Mouse (Mus musculus) heart, embryonic 11.5 days (tissue): Measurements from ENCODE around the gene Kif21b. TPM values are rescaled to one million over a fixed set of nuclear protein-coding genes. Genes with fewer than 3 reads are reported as not detected.

ENCODE experiments used
- ATAC-seq: fragments of 200-750 bp; cut with Nextera tagmentation; replicated peaks from 2 replicates; pipeline ENCODE4 v1.8.0; 2017; ENCODE audit warnings: moderate library complexity; ENCODE audit not compliant: insufficient number of reproducible peaks, low FRiP score, low TSS enrichment
- H3K27ac ChIP-seq: fragments of 300-500 bp; sonication (generic); 2 replicates; pipeline ENCODE4 v1.5.1; 2014; ENCODE audit warnings: mild to moderate bottlenecking, low read depth, low read length
- H3K27me3 ChIP-seq: fragments of 300-500 bp; sonication (generic); 2 replicates; pipeline ENCODE4 v1.6.1; 2014; ENCODE audit warnings: mild to moderate bottlenecking, low read length, mixed read lengths; ENCODE audit not compliant: control insufficient read depth, insufficient read depth
- H3K36me3 ChIP-seq: fragments of 300-500 bp; sonication (generic); 2 replicates; pipeline ENCODE4 v1.6.1; 2014; ENCODE audit warnings: mild to moderate bottlenecking, low read length, moderate library complexity, mixed read lengths; ENCODE audit not compliant: control insufficient read depth, insufficient read depth
- H3K4me1 ChIP-seq: fragments of 300-500 bp; sonication (generic); 2 replicates; pipeline ENCODE4 v1.6.1; 2014; ENCODE audit warnings: low read length; ENCODE audit not compliant: control insufficient read depth, insufficient read depth
- H3K4me2 ChIP-seq: fragments of 300-500 bp; sonication (generic); 2 replicates; pipeline ENCODE4 v1.6.1; 2014; ENCODE audit warnings: mild to moderate bottlenecking, moderate library complexity
- H3K4me3 ChIP-seq: fragments of 300-500 bp; sonication (generic); 2 replicates; pipeline ENCODE4 v1.5.1; 2014; ENCODE audit warnings: low read depth, low read length
- H3K9ac ChIP-seq: fragments of 300-500 bp; sonication (generic); 2 replicates; pipeline ENCODE4 v1.6.1; 2014; ENCODE audit warnings: mild to moderate bottlenecking, low read depth, low read length, moderate library complexity
- H3K9me3 ChIP-seq: fragments of 300-500 bp; sonication (generic); replicated peaks from 2 replicates; pipeline ENCODE4 v1.6.1; 2016; ENCODE audit warnings: low read length; ENCODE audit not compliant: control insufficient read depth
- WGBS: fragments of 180-500 bp; shearing (Covaris S2); extraction: QIAGEN DNeasy Blood & Tissue Kit; methylation state at CpG from one replicate; pipeline ENCODE4 v1.1.7; 2014; ENCODE audit not compliant: insufficient replicate concordance; 5-methylcytosine and 5-hydroxymethylcytosine counted together
- polyA plus RNA-seq: library from polyadenylated mRNA; unstranded; fragments of >200 nt; fragmentation: Nextera tagmentation; extraction: Ambion mirVana; gene quantifications from 2 replicates; pipeline ENCODE4 v1.2.1, GENCODE M21; 2014

The Kif21b gene
- polyA plus RNA-seq, 1 experiment from 2014 or later: 3.9 TPM

- H3K9ac ChIP-seq: no peak overlapping the region
- H3K4me3 ChIP-seq: no peak overlapping the region
- peaks cover 3% of the 10 kb centered on the region; the same call in 1 of the 2 replicates for H3K36me3 ChIP-seq
- no peak overlapping the region for H3K4me2 ChIP-seq
- H3K4me1 ChIP-seq: no peaks in the 10 kb centered on the region
- H3K9me3 ChIP-seq: no peaks in the 10 kb centered on the region
- no peaks in the 10 kb centered on the region for H3K27me3 ChIP-seq
- WGBS: 90% methylated on average over 4 of the region's 4 CpGs
- no peak overlapping the region for H3K27ac ChIP-seq
- ATAC-seq: no peak
Measured at GRCm38 (mm10) chr1:136156951-136157350, 25.8 kb downstream of the Kif21b start.

DNA sequence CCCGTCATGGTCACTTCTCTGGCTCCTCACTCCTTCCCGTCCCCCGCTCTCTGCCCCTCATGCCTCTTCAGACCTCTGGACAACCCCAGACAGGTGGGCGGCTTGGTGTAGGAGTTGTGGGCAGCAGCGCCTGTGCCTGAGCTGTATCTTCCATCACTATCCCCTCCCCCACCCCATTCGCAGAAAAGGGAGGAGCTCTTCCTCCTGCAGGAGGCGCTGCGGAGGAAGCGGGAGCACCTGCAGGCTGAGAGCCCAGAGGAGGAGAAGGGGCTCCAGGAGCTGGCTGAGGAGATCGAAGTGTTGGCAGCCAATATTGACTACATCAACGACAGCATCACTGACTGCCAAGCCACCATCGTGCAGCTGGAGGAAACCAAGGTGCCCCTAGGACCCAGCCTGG, 28.6 kb downstream of the Kif21b start:
- 45% methylated on average over 12 of the region's 12 CpGs for WGBS
- Histone ChIP-seq H3K4me2 (peak overlapping the region; percentile 37), H3K36me3 (0 out of 2 replicates have a peak, but pooled peaks cover 2% of the 10 kb centered on the region)

DNA sequence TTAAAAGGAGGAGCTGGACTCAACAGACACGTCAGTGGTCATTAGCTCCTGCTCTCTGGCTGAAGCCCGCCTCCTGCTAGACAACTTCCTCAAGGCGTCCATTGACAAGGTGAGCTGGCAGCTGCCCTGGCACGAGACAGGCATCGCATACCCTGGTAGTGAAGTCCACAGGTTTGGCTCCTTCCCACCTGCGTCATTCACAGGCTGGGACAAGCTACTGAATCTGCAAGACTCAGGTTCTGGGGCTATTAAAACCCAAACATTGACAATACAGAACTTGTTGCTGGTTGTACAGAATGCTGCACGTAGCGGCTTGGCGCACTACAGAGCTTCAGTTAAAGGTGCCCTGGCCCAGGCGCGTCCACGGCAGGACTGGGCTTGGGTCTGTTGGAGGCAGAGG, 29.1 kb downstream of the Kif21b start:
- no peaks in the 10 kb centered on the region for H3K27me3 ChIP-seq
- H3K4me3 ChIP-seq: no peak overlapping the region
- H3K4me2 ChIP-seq: no peak overlapping the region
- H3K27ac ChIP-seq: no peak overlapping the region
- 0 out of 2 replicates have a peak, but pooled peaks cover 2% of the 10 kb centered on the region for H3K36me3 ChIP-seq
- WGBS: 85% methylated on average over 12 of the region's 12 CpGs
- ATAC-seq: no peak
- H3K9me3 ChIP-seq: no peaks in the 10 kb centered on the region
- no peak overlapping the region for H3K9ac ChIP-seq
- H3K4me1 ChIP-seq: no peaks in the 10 kb centered on the region

More for the DNA sequence above, 28.6 kb downstream of the Kif21b start:
- Histone ChIP-seq H3K27me3 (no peaks in the 10 kb centered on the region), H3K4me3 (0 out of 2 replicates have a peak overlapping the region, but pooled peaks have one; percentile 8), H3K4me1 (no peaks in the 10 kb centered on the region), H3K9ac (no peak overlapping the region), H3K27ac (no peak overlapping the region), H3K9me3 (no peaks in the 10 kb centered on the region)
- ATAC-seq: no peak

GRCm38 (mm10) chr1:136160930-136161329, 29.7 kb downstream of the Kif21b start:
- H3K4me3 ChIP-seq: no peak overlapping the region
- H3K4me2 ChIP-seq: no peak overlapping the region
- no peak overlapping the region for H3K9ac ChIP-seq
- no peak overlapping the region for H3K27ac ChIP-seq
- H3K27me3 ChIP-seq: no peaks in the 10 kb centered on the region
- 0 out of 2 replicates have a peak, but pooled peaks cover 2% of the 10 kb centered on the region for H3K36me3 ChIP-seq
- no peaks in the 10 kb centered on the region for H3K9me3 ChIP-seq
- no peak for ATAC-seq
- 81% methylated on average over 6 of the region's 6 CpGs for WGBS
- no peaks in the 10 kb centered on the region for H3K4me1 ChIP-seq

DNA sequence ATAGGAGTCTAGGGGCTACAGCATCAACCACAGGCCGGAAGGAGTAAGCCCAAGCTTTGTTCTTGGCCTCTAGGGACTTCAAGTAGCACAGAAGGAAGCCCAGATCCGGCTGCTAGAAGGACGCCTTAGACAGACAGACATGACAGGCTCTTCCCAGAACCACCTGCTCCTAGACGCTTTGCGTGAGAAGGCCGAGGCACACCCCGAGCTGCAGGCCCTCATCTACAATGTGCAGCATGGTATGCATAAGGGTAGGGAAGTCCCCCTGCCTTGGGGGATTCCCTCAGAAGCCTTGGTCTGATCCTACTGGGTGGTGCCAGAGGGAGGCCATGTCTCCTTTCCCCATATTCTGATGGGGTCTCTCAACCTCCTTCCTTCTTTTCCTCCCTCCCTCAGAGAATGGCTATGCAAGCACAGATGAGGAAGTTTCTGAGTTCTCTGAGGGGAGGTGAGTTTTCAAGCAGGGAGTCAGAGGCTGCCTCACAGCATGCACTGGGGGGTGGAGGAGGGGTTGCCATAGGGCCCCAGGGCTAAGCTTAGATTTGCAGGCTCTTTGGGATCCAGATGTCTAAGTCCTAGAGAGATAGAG, 30.2 kb downstream of the Kif21b start:
- no peak overlapping the region for H3K9ac ChIP-seq
- no peaks in the 10 kb centered on the region for H3K9me3 ChIP-seq
- no peaks in the 10 kb centered on the region for H3K4me1 ChIP-seq
- H3K4me2 ChIP-seq: no peak overlapping the region
- H3K27me3 ChIP-seq: no peaks in the 10 kb centered on the region
- WGBS: 88% methylated on average over 7 of the region's 7 CpGs
- no peak for ATAC-seq
- H3K4me3 ChIP-seq: no peak overlapping the region
- no peak overlapping the region for H3K27ac ChIP-seq
- H3K36me3 ChIP-seq: 0 out of 2 replicates have a peak, but pooled peaks cover 2% of the 10 kb centered on the region

DNA sequence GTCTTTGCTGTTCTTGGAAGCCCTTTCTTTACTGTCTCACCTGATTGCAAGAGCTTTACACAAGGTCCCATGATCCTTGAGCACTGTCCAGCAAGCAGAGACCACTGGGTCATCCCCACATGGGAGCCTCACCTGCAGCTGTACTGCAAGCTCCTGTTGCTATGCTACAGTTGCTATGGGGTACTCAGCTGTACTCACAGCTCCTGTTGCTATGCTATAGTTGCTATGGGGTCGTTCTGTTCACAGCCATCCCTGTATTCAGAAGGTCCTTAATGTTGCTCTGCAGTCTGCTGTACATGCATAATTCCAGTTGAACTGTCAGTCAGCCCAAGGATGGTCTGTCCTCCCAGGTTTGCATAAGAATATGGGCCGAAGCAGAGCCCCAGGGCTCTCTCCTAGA, 34.2 kb downstream of the Kif21b start:
- Histone ChIP-seq H3K4me3 (no peak overlapping the region), H3K36me3 (0 out of 2 replicates have a peak, but pooled peaks cover 2% of the 10 kb centered on the region)
- 75% methylated on average over 2 of the region's 2 CpGs for WGBS

DNA sequence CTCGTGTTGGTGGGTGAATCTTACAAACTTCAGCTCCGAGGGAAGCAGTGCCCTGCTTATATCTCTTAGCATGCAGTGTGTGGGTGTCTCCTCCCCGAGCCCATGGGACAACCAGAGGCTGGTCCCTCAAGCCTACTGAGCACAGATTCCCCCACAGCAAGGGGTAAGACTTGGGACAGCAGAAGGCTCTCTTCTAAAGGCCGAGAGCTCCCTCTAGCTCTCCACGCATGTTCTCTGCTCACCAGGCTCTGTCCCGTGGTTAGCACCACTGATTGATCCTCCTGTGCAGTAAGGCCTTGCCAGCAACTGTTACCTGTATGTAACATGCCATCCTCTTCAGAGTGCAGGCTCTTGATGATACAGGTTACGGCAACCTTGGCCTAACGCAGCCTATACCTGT, 36.5 kb downstream of the Kif21b start:
- no peak overlapping the region for H3K9ac ChIP-seq
- 59% methylated on average over 8 of the region's 8 CpGs for WGBS
- ATAC-seq: no peak
- no peak overlapping the region for H3K27ac ChIP-seq
- no peaks in the 10 kb centered on the region for H3K27me3 ChIP-seq
- no peaks in the 10 kb centered on the region for H3K9me3 ChIP-seq
- H3K36me3 ChIP-seq: peaks cover 2% of the 10 kb centered on the region; the same call in 1 of the 2 replicates
- no peak overlapping the region for H3K4me3 ChIP-seq
- H3K4me1 ChIP-seq: peaks cover 3% of the 10 kb centered on the region; the same call in 1 of the 2 replicates
- no peak overlapping the region for H3K4me2 ChIP-seq

More for the DNA sequence above, 34.2 kb downstream of the Kif21b start:
- no peaks in the 10 kb centered on the region for H3K27me3 ChIP-seq
- no peaks in the 10 kb centered on the region for H3K9me3 ChIP-seq
- ATAC-seq: no peak
- H3K27ac ChIP-seq: no peak overlapping the region
- H3K4me2 ChIP-seq: no peak overlapping the region
- H3K4me1 ChIP-seq: no peaks in the 10 kb centered on the region
- H3K9ac ChIP-seq: no peak overlapping the region

- WGBS: 10% methylated on average over 5 of the region's 5 CpGs
- Histone ChIP-seq H3K4me1 (peaks cover 16% of the 10 kb centered on the region), H3K27me3 (peaks cover 3% of the 10 kb centered on the region; the same call in 1 of the 2 replicates), H3K9ac (no peak overlapping the region), H3K9me3 (no peaks in the 10 kb centered on the region), H3K4me3 (no peak overlapping the region), H3K27ac (no peak overlapping the region), H3K36me3 (no peaks in the 10 kb centered on the region; the same call in 1 of the 2 replicates), H3K4me2 (peak overlapping the region; percentile 15; the same call in 1 of the 2 replicates)
- no peak for ATAC-seq
Measured at GRCm38 (mm10) chr1:136170109-136170508, 38.9 kb downstream of the Kif21b start.

DNA sequence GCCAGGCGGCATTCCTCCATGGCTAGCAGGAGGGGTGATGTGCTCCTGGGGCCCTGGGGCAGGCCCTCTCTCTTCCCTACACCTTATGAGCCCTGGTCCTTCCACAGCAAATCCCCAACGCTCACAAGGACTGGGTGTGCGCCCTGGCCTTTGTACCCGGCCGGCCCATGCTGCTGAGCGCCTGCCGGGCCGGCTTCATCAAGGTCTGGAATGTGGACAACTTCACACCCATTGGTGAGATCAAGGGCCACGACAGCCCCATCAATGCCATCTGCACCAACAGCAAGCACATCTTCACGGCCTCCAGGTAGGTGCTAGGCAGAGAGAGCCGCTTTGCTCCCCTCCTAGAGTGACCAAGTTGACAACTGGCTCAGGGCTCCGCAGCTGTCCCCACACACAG, 41.5 kb downstream of the Kif21b start:
- H3K36me3 ChIP-seq: no peaks in the 10 kb centered on the region; the same call in 1 of the 2 replicates
- 55% methylated on average over 12 of the region's 12 CpGs for WGBS

More for the DNA sequence above, 41.5 kb downstream of the Kif21b start:
- H3K9me3 ChIP-seq: no peaks in the 10 kb centered on the region
- H3K9ac ChIP-seq: no peak overlapping the region
- no peak for ATAC-seq
- peaks cover 3% of the 10 kb centered on the region; the same call in 1 of the 2 replicates for H3K27me3 ChIP-seq
- H3K4me3 ChIP-seq: no peak overlapping the region
- H3K4me1 ChIP-seq: peaks cover 16% of the 10 kb centered on the region
- no peak overlapping the region for H3K4me2 ChIP-seq
- no peak overlapping the region for H3K27ac ChIP-seq
